Mouse (Mus musculus) lung, embryonic 16.5 days (tissue): ENCODE data around the gene Palm. TPM values are rescaled to one million over a fixed set of nuclear protein-coding genes. Genes with fewer than 3 reads are reported as not detected.

ENCODE experiments used
- ATAC-seq: fragments of 200-750 bp; cut with Nextera tagmentation; 2 replicates; pipeline ENCODE4 v1.8.0; 2017; ENCODE audit warnings: low read depth, mild to moderate bottlenecking, moderate library complexity
- H3K27ac ChIP-seq: fragments of 300-500 bp; sonication (generic); 2 replicates; pipeline ENCODE4 v1.5.1; 2014; ENCODE audit warnings: mild to moderate bottlenecking, control low read depth, low read length
- H3K27me3 ChIP-seq: fragments of 300-500 bp; sonication (generic); 2 replicates; pipeline ENCODE4 v1.6.1; 2014; ENCODE audit warnings: low read depth, low read length, mixed read lengths; ENCODE audit not compliant: control insufficient read depth, insufficient read depth
- H3K36me3 ChIP-seq: fragments of 300-500 bp; sonication (generic); 2 replicates; pipeline ENCODE4 v1.6.1; 2014; ENCODE audit warnings: low read length; ENCODE audit not compliant: control insufficient read depth, insufficient read depth
- H3K4me1 ChIP-seq: fragments of 300-500 bp; sonication (generic); replicated peaks from 2 replicates; pipeline ENCODE4 v1.6.1; 2014; ENCODE audit warnings: low read length, mixed read lengths; ENCODE audit not compliant: control insufficient read depth, insufficient read depth
- H3K4me2 ChIP-seq: fragments of 300-500 bp; sonication (generic); 2 replicates; pipeline ENCODE4 v1.6.1; 2014; ENCODE audit warnings: low read depth, low read length, control low read depth
- H3K4me3 ChIP-seq: fragments of 300-500 bp; sonication (generic); 2 replicates; pipeline ENCODE4 v1.5.1; 2014; ENCODE audit warnings: mild to moderate bottlenecking, low read length, control low read depth
- H3K9ac ChIP-seq: fragments of 300-500 bp; sonication (generic); 2 replicates; pipeline ENCODE4 v1.6.1; 2014; ENCODE audit warnings: low read length, control low read depth
- H3K9me3 ChIP-seq: fragments of 300-500 bp; sonication (generic); 2 replicates; pipeline ENCODE4 v1.6.1; 2016; ENCODE audit warnings: low read length; ENCODE audit not compliant: control insufficient read depth
- WGBS: fragments of 180-500 bp; shearing (Covaris S2); extraction: QIAGEN DNeasy Blood & Tissue Kit; methylation state at CpG from one replicate; pipeline ENCODE4 v1.1.7; 2014; 5-methylcytosine and 5-hydroxymethylcytosine counted together
- polyA plus RNA-seq: library from polyadenylated mRNA; unstranded; fragments of >200 nt; fragmentation: Nextera tagmentation; extraction: Ambion mirVana; gene quantifications from 2 replicates; pipeline ENCODE4 v1.2.1, GENCODE M21; 2015

The Palm gene
- polyA plus RNA-seq = 52.7 and 54.1 TPM in 2 replicates

DNA sequence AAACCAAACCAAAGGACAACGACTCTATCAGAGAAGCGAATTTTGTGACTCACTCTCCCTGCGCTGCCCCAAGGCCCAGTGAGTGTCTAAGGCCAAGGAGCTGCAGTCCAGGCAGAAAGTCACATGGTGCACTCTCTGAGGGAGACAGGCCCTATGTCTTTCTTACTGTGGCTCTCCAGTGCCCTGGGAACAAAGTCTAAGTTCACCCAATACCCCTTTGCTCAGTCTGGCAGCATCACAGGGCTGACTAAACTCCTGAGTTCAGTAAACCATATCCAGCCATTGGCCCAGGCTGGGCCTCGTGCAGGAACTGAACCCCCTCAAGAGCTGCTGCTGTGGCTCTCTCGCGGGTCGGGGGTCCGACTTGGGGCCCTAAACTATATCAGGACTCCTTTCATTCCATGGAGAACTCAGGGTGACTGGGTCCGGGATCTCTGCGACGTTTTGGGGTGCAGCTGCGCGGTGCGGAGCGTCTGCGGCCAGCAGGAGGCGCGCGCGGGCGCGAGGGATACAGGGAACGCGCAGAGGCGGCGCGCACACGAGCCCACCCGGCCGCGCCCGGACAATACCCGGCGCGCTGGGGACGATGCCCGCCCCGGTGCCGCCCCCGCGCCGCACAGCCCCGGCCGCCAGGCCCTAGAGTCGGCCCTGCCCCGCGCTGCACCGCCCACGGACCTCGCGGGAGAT, at the start of gene Palm:
Palm (plus strand) TSS at position 522 of the 687 bp plus-strand sequence.
- Histone ChIP-seq H3K9me3 (no peaks in the 10 kb centered on the region), H3K9ac (peak within 1 kb of the TSS; percentile 97), H3K4me1 (peaks cover 12% of the 10 kb centered on the region), H3K4me2 (peak within 1 kb of the TSS; percentile 96), H3K4me3 (peak within 1 kb of the TSS; percentile 94), H3K27me3 (no peaks in the 10 kb centered on the region), H3K27ac (peak within 1 kb of the TSS; percentile 71), H3K36me3 (no peaks in the 10 kb centered on the region)
- ATAC-seq = peak; percentile 80
- WGBS = 6% methylated on average over 40 of the region's 51 CpGs

DNA sequence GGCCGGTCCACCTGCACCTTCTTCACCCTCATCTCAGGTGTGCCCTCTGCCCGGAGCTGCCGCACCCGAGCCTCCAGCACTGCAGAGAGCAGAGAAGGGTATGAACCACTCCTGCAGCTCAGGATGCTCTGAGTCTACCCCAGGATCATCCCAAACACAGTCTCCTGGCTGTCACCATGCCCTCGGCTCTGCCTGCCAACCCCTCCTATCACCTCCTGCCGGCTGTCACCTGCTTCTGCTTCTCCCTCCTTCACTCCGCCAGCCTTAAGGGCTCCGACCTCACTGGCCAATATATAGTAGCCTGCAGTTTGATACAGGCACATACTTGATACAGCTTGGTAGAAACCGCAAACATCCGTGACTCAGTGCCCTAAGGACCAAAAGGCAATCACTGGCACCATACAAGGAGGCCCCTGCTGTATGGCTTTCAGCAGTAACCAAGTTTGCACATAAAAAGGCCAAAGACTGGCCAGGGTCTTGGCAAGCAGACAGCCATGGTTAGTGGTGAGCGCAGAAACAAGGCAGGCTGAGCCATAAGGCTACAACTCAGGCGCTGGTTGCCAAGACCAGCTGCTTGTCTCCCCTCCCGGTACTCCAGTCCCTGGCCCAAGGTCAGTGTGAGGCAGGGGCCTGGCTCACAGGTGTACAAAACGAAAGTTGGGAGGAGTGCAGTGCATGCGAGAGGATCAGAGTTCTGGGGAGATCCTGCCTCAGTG, 49.6 kb upstream of the Palm start:
- 89% methylated on average over 15 of the region's 15 CpGs for WGBS
- H3K36me3 ChIP-seq = peaks cover 42% of the 10 kb centered on the region
- no peak overlapping the region for H3K4me2 ChIP-seq
- H3K27ac ChIP-seq = no peak overlapping the region
- H3K4me1 ChIP-seq = peaks cover 6% of the 10 kb centered on the region
- H3K27me3 ChIP-seq = no peaks in the 10 kb centered on the region
- no peak for ATAC-seq
- no peak overlapping the region for H3K9ac ChIP-seq
- no peak overlapping the region for H3K4me3 ChIP-seq
- H3K9me3 ChIP-seq = peaks cover 23% of the 10 kb centered on the region

DNA sequence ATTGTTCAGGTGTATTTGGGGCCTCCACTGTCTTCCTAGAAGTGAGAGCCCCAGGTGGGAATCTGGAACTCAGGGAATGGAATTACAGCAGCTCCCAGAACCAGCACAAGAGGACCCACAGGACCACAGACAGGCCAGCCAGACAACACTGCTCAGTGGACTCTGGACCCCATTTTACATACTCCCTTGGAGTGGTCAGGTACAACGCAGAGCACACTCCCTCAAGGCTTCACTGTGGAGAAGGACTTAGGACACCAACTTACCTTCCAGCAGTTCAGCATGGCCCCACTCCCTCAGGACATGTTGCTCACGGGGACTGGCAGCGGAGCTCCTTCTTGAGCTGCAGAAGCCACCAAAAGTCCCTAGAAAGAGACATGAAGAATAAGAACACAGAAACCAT, 48.0 kb upstream of the Palm start:
- H3K27ac ChIP-seq = no peak overlapping the region
- H3K4me3 ChIP-seq = 0 out of 2 replicates have a peak overlapping the region, but pooled peaks have one; percentile 77
- WGBS = 87% methylated on average over 3 of the region's 3 CpGs
- H3K9ac ChIP-seq = no peak overlapping the region
- H3K4me2 ChIP-seq = peak overlapping the region; percentile 72
- no peak for ATAC-seq
- H3K36me3 ChIP-seq = peaks cover 26% of the 10 kb centered on the region
- peaks cover 7% of the 10 kb centered on the region for H3K9me3 ChIP-seq
- H3K4me1 ChIP-seq = peaks cover 6% of the 10 kb centered on the region
- no peaks in the 10 kb centered on the region for H3K27me3 ChIP-seq

- ATAC-seq = peak; percentile 98
- Histone ChIP-seq H3K27ac (no peak within 1 kb of the TSS), H3K36me3 (peaks cover 19% of the 10 kb centered on the region), H3K4me2 (peak within 1 kb of the TSS; percentile 72), H3K4me3 (peak within 1 kb of the TSS; percentile 77), H3K27me3 (no peaks in the 10 kb centered on the region), H3K4me1 (peaks cover 6% of the 10 kb centered on the region), H3K9ac (peak within 1 kb of the TSS; percentile 82), H3K9me3 (no peaks in the 10 kb centered on the region; the same call in 1 of the 2 replicates)
- 1% methylated on average over 38 of the region's 38 CpGs for WGBS
These were observed 47.2 kb upstream of the Palm start, which contains the start of gene Polrmt for GRCm38 (mm10) chr10:79745898-79746773. TSS of gene Polrmt (minus strand) at chr10:79746581.

DNA sequence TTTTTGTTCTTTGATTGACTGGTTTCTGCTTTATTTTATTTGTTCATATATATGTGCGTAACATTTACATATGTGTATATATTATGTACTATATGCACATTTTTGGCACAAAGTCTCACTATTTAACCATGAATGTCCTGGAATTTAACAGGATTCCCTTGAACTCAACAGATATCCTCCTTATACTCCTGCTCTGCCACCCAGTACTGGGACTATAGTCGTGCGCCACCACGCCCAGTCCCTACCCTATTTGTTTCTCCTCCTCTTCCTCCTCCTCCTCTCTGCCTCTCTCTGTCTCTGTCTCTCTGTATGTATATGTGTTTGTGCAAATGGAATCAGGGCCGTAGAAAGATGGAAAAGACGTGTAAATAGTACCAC, 46.6 kb upstream of the Palm start:
- Histone ChIP-seq H3K4me1 (peaks cover 6% of the 10 kb centered on the region), H3K4me2 (peak overlapping the region; percentile 52), H3K4me3 (peak overlapping the region; percentile 28), H3K27ac (no peak overlapping the region), H3K9ac (peak overlapping the region; percentile 50), H3K27me3 (no peaks in the 10 kb centered on the region), H3K9me3 (no peaks in the 10 kb centered on the region), H3K36me3 (peaks cover 13% of the 10 kb centered on the region)
- WGBS = 21% methylated on average over 6 of the region's 6 CpGs
- ATAC-seq = peak; percentile 67

DNA sequence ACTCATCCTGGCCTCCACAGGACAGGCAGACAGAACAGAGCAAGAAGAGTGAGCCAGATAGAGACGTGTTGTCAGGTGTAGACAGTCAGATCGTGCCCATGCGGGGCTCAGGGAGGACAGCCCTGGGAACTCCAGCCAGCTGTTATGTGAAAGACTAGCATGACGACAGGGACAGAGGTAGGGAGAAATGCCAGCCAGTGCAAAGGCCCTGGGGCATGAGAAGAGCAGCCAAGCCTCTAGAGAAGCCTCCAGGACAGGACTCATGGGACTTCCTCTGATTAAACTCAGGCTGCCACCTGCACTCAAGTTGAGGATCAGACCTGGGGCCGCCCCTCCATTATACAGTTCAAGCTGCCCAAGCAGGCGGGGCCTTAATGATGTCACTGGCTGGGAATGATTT, 44.9 kb upstream of the Palm start:
- Histone ChIP-seq H3K36me3 (0 out of 2 replicates have a peak, but pooled peaks cover 2% of the 10 kb centered on the region), H3K4me1 (peaks cover 6% of the 10 kb centered on the region), H3K4me3 (no peak overlapping the region), H3K4me2 (no peak overlapping the region), H3K9ac (no peak overlapping the region), H3K9me3 (no peaks in the 10 kb centered on the region), H3K27me3 (no peaks in the 10 kb centered on the region), H3K27ac (no peak overlapping the region)
- ATAC-seq = no peak
- 70% methylated on average over 6 of the region's 6 CpGs for WGBS

- Histone ChIP-seq H3K9ac (peak within 1 kb of the TSS; percentile 50; the same call in 1 of the 2 replicates), H3K4me2 (peak within 1 kb of the TSS; percentile 65), H3K27me3 (no peaks in the 10 kb centered on the region), H3K27ac (no peak within 1 kb of the TSS), H3K4me1 (peaks cover 4% of the 10 kb centered on the region; the same call in 1 of the 2 replicates), H3K36me3 (peaks cover 22% of the 10 kb centered on the region), H3K4me3 (peak within 1 kb of the TSS; percentile 35; the same call in 1 of the 2 replicates), H3K9me3 (no peaks in the 10 kb centered on the region)
- 2% methylated on average over 36 of the region's 36 CpGs for WGBS
- peak; percentile 87 for ATAC-seq
These were observed 38.4 kb upstream of the Palm start, which contains the start of gene Fgf22 for GRCm38 (mm10) chr10:79754856-79755516. TSS of gene Fgf22 (plus strand) at chr10:79755076.

DNA sequence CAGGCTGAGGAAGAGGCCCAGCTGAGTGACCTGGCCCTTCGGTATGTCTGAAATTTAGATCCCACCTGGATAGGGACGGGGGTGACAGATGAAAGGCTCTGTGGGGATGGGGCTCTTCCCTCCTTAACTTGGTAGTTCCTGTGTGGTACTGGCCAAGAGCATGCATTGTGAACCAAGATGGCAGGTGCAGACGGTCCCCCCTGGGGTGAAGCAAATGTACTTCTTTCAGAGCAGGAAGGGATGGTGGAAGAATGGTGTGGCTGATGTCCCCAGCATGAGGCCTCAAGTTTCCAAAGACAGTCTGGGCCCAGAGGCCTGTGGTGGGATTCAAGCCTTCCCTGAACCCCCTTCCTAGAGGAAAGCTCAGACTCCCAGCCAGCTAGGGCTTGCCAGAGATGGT, 37.5 kb upstream of the Palm start:
- WGBS = 80% methylated on average over 3 of the region's 3 CpGs
- H3K4me3 ChIP-seq = no peak overlapping the region

More for the DNA sequence above, 37.5 kb upstream of the Palm start:
- Histone ChIP-seq H3K27ac (no peak overlapping the region), H3K4me2 (no peak overlapping the region), H3K4me1 (peaks cover 4% of the 10 kb centered on the region; the same call in 1 of the 2 replicates), H3K36me3 (peaks cover 26% of the 10 kb centered on the region), H3K9ac (no peak overlapping the region), H3K27me3 (no peaks in the 10 kb centered on the region), H3K9me3 (no peaks in the 10 kb centered on the region)
- ATAC-seq = no peak
